Mouse (Mus musculus) megakaryocyte, embryonic 14.5 days (primary cell): ENCODE measurements at regions not wholly inside any gene's neighbourhood (a gene's known extent, or its start where the extent isn't known, plus 50 kb on each side); places are given as distances from the start of the nearest gene placed in this dataset.
A peak's percentile ranks its signal among the peaks of the same experiment; 100 is the strongest.

Experiments used
- H3K27me3 ChIP-seq: replicated peaks from 2 replicates; pipeline ENCODE3; 2012; ENCODE audit warnings: inconsistent platforms
- H3K36me3 ChIP-seq: replicated peaks from 2 replicates; pipeline ENCODE3; 2012; ENCODE audit warnings: low read length, inconsistent platforms, mixed read lengths
- H3K4me1 ChIP-seq: 2 replicates; pipeline ENCODE4 v1.6.1; 2012; ENCODE audit warnings: inconsistent platforms
- H3K4me3 ChIP-seq: replicated peaks from 2 replicates; pipeline ENCODE3; 2012; ENCODE audit warnings: moderate library complexity, mild to moderate bottlenecking, inconsistent platforms
- H3K9me3 ChIP-seq: 2 replicates; pipeline ENCODE4 v1.6.1; 2012; ENCODE audit warnings: inconsistent platforms
- FLI1 ChIP-seq: IDR thresholded peaks from 2 replicates; pipeline ENCODE4 v1.6.1; 2012; ENCODE audit warnings: low read length, inconsistent platforms, mixed read lengths
- GATA1 ChIP-seq: IDR thresholded peaks from 3 replicates; pipeline ENCODE4 v1.6.1; 2012; ENCODE audit warnings: mixed read lengths, low read length, inconsistent platforms, borderline replicate concordance

DNA sequence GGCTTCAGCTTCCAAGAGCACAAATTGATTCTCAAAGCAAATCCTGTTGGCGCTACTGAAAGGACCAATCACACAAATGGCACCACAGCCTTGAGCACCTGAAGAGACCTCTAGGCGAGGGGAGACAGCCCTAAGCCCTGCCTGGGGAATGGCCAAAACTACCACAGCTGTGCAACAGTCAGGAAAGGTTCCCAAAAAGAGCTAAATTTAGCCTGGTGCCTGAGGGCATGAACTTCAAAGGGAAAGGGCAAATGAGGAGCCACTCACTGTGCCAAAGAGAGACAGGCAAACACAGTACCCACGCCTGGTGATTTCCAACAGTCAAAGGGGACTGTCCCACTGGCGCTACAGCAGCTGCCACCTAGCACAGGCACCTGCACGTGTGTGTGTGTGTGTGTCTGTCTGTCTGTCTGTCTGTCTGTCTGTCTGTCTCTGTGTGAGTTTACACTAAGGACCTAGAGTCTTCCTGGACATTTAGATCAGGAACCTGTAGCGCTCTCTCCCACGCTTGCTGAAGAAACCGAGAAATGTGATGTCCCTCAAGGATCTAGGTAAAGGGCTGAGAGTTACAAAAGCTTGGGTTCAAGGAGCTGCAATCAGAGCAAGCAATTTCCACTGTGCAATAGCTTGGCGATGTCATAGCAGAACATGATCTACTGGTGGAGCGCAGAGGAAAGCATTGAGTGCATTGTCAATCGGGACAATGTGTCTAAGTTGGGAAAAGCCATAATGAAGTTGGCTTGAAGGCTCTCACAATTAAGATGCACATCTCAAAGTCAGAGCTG, 90.8 kb upstream of the Teddm2 start:
- peaks cover 31% of the 10 kb centered on the region for H3K9me3 ChIP-seq
- peaks cover 2% of the 10 kb centered on the region; the same call in 1 of the 2 replicates for H3K4me1 ChIP-seq
- TF ChIP-seq FLI1 = no peak
- no peak for TF ChIP-seq GATA1
- H3K4me3 ChIP-seq = no peak overlapping the region
- no peaks in the 10 kb centered on the region for H3K36me3 ChIP-seq
- H3K27me3 ChIP-seq = peaks cover 2% of the 10 kb centered on the region

DNA sequence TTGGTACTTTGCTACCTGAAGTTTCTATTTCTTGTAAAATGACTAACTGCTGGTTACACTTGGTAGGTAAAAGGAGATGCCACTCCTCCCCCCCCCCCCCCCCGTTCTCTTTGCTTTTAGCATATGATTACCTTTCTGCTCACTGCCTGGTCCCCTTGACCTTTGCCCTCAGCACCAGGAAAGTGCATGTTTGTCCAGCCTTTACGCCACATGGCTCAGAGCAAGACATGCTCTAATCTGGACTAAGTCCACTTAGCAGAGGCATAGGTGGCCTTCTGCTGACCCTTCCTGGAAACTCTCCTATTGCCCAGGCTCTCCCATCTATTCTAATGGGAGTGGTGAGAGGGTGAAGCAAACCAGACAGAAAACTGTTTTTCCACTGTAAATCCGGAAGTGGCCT, 92.4 kb upstream of the Teddm2 start:
- H3K27me3 ChIP-seq = peaks cover 2% of the 10 kb centered on the region
- H3K4me1 ChIP-seq = peaks cover 3% of the 10 kb centered on the region; the same call in 1 of the 2 replicates
- H3K4me3 ChIP-seq = no peak overlapping the region
- H3K36me3 ChIP-seq = no peaks in the 10 kb centered on the region
- peaks cover 29% of the 10 kb centered on the region for H3K9me3 ChIP-seq
- TF ChIP-seq GATA1 (no peak), FLI1 (no peak)

DNA sequence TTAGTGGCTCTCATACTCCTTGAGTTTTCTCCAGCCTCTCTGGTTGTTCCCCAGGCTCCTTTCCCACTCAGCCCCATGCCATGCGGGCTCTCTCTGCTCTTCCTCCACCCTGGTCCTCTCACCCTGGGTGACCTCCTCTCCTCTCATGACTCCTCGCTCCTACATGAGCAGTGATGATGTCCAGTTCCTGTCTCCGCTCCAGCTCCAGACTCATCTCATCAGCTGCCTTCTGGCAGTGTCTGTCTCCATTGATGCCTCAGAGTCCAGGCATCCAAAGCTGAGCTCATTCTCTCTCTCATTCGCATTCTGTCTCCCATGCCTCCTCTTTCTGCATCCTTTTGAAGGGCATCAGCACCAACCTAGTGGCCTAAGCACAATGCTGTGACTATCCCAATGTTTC, 94.8 kb upstream of the Teddm2 start:
- Histone ChIP-seq H3K9me3 (peaks cover 23% of the 10 kb centered on the region), H3K4me3 (no peak overlapping the region), H3K27me3 (peaks cover 2% of the 10 kb centered on the region), H3K36me3 (no peaks in the 10 kb centered on the region), H3K4me1 (peaks cover 3% of the 10 kb centered on the region; the same call in 1 of the 2 replicates)
- TF ChIP-seq FLI1 (no peak), GATA1 (no peak)

DNA sequence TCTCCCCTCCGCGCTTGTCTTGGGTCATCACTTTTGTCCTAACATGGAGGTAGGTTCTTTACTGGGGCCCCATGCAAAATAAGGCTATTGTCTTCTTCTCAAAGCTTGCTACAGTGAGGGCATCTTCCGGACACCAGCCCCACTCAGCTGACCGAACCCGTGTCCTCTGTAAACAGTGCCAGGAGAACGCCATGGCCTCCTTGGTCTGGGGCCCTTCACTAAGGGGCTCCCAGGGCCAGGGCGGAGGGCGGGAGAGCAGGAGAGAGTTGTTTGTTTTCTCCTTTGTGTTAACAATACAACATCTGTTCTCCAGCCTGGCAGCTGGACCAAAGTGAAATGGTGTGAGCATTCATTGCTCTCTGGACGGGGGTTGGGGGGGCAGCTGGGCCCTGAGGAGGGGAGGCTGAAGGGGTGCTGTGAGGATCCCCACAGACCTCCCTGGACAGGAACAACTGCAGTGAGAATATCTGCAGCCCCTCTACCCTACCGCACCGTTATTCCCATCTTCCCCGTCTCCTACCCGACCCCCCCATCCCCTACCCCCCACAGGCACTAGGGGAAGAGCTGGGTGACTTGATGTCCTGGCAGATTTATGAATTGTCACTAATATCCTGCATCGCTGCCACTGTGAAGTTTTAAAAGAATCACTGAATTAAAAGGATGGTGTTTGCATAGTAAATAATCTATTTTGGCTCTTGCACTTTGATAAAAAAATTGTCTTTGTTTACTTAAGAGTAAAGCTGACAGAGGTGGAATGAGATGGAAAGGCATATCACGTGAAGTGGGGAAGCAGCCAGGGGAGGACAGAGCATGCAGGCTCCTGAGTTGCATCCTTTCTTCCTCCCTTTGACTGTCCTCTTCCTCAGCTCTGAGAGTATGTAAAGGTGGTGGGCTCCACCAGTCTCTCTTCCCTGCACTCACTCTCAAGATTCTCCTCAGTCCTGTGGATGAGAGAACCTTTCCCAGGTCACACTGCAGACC, 97.5 kb upstream of the Teddm2 start:
- Histone ChIP-seq H3K9me3 (peaks cover 20% of the 10 kb centered on the region), H3K27me3 (peaks cover 4% of the 10 kb centered on the region), H3K4me1 (peaks cover 3% of the 10 kb centered on the region; the same call in 1 of the 2 replicates), H3K4me3 (no peak overlapping the region), H3K36me3 (no peaks in the 10 kb centered on the region)
- TF ChIP-seq FLI1 = no peak
- TF ChIP-seq GATA1 = no peak

DNA sequence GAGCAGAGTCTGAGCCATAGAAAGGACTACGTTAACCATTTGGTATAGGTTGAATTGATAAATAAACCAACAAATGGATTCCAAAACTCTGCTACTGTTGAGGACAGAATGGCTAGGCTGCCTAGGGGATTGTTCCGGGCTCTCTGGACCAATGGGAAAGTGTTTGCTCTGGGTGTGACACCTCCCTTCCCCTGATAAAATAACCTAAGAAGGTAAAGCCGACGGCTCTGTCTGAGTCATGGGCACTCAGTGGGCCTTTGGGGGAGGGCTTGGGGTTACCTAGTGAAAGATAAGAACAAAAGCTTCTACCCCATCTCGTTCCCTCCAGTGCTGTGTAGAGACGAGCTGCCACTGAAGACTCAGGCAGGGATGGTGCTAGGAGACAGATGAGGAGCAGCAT, 99.7 kb upstream of the Teddm2 start:
- peaks cover 2% of the 10 kb centered on the region for H3K27me3 ChIP-seq
- no peaks in the 10 kb centered on the region for H3K36me3 ChIP-seq
- peaks cover 3% of the 10 kb centered on the region; the same call in 1 of the 2 replicates for H3K9me3 ChIP-seq
- no peak for TF ChIP-seq GATA1
- TF ChIP-seq FLI1 = no peak
- peaks cover 3% of the 10 kb centered on the region; the same call in 1 of the 2 replicates for H3K4me1 ChIP-seq
- peak overlapping the region; percentile 42 for H3K4me3 ChIP-seq

DNA sequence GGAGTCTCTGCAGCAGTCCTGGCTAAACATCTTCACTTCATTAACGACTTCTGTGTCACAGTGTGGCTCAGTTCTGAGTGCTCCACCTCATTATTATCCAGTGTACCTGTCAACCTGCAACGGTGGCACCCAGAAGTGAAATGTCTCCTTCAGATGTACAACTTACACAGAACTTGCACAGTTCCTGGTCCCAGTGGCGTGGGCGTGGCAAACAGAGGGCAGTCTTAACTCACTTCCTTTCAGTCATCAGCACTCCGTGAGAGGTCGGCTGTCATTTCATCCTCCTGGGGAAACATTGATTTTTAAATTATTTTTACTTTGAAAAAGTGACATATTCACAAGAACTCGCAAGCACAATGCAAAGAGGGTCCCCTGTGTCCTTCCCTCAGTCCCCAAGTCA, 103.6 kb upstream of the Teddm2 start:
- Histone ChIP-seq H3K4me1 (peaks cover 12% of the 10 kb centered on the region), H3K4me3 (no peak overlapping the region), H3K27me3 (peaks cover 2% of the 10 kb centered on the region), H3K36me3 (no peaks in the 10 kb centered on the region), H3K9me3 (no peaks in the 10 kb centered on the region)
- TF ChIP-seq GATA1 = no peak
- no peak for TF ChIP-seq FLI1

DNA sequence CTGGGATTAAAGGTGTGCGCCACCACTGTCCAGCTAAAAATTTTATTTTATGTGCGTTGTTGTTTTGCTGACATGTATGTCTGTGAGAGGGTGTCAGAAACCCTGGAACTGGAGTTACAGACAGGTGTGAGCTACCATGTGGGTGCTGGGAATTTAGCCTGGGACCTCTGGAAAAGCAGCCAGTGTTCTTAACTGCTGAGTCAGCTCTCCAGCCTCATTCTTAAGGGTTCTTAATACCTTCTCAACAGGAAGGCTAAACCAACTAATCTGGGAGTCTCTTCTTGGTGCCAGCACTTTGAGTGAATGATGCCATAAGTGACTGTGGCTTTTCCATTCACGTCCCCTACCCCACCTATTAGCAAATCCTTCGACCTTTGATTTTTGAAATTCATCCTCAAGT, 104.6 kb upstream of the Teddm2 start:
- no peaks in the 10 kb centered on the region for H3K36me3 ChIP-seq
- TF ChIP-seq GATA1 (no peak), FLI1 (no peak)
- H3K9me3 ChIP-seq = no peaks in the 10 kb centered on the region
- peaks cover 12% of the 10 kb centered on the region for H3K4me1 ChIP-seq
- H3K27me3 ChIP-seq = peaks cover 2% of the 10 kb centered on the region
- H3K4me3 ChIP-seq = no peak overlapping the region

DNA sequence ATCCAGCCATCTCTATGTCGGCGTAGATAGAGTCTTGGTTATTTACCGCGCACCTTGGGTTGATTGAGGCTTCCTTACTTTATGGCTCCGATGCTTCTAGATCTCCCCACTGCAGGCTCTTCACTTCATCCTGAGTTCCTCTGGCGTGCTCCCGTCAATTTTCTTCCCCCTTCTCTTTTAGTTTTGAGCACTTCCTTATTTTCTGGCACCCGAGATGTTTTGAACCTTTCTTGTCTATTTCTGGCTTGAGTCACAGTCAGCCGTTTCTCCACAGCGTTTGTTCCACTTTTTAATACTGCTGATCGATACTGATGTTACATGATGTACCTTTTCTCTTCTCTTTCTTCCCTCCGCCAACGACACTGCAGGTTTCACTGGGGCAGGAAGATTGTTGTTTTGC, 106.0 kb upstream of the Teddm2 start:
- H3K9me3 ChIP-seq = no peaks in the 10 kb centered on the region
- no peaks in the 10 kb centered on the region for H3K36me3 ChIP-seq
- no peak overlapping the region for H3K4me3 ChIP-seq
- TF ChIP-seq GATA1 = no peak
- TF ChIP-seq FLI1 = no peak
- peaks cover 24% of the 10 kb centered on the region for H3K4me1 ChIP-seq
- H3K27me3 ChIP-seq = peaks cover 2% of the 10 kb centered on the region

DNA sequence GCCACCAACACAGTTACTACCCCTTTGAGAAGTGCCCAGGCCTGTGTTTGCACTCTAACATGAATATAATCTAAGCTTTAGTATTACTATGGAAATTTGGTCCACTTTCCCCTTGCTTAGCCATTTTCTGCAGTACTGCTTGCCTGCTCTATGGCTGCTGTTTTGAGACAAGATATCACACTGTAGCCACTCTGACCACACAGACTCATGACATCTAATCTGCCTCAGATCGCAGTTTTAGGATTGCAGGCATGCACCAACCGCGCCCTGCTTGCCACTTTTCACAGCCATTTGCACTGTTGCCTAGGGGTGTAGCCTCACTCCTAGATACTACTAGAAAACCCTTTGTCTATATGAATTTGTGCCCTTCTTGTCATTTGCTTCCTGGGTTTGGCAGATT, 107.4 kb upstream of the Teddm2 start:
- Histone ChIP-seq H3K36me3 (no peaks in the 10 kb centered on the region), H3K27me3 (peaks cover 2% of the 10 kb centered on the region), H3K9me3 (no peaks in the 10 kb centered on the region), H3K4me1 (peaks cover 24% of the 10 kb centered on the region), H3K4me3 (no peak overlapping the region)
- TF ChIP-seq FLI1 (no peak), GATA1 (no peak)

DNA sequence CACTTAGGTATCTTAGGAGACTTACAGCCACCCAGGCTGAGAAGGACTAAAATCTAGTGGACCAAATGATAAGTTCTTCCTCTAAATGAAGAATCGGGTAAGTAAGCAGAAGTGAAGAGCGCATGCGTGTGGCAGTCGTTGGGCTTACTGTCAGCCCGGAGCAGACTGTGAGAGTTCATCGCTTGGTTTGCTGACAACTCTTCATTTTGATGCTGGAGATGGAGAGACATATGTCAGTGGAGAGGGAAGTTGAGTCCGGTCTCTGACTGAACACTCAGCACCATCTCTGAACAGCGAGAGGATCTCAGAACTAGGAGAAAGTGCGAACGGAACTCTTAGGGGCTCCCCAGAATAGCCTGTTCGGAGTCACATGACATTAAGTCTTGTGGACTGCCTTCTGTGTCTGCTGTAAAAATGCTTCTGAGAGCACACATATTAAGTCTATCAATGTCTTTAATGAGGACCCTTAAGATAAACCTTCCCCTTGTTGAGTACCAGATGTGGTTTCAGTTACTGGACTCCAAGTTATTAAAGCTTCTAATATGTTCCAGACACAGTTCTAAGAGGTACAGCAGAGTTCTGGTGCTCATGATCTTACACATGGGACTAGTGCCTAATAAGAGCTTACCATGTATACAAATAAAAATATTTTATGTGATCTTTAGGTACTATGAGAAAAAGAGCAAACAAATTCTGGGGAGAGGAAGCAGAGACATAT, 108.7 kb upstream of the Teddm2 start:
- H3K4me1 ChIP-seq = peaks cover 24% of the 10 kb centered on the region
- peaks cover 2% of the 10 kb centered on the region for H3K27me3 ChIP-seq
- H3K4me3 ChIP-seq = no peak overlapping the region
- no peaks in the 10 kb centered on the region for H3K36me3 ChIP-seq
- no peaks in the 10 kb centered on the region for H3K9me3 ChIP-seq
- TF ChIP-seq FLI1 = no peak
- TF ChIP-seq GATA1 = no peak
